Mouse (Mus musculus) 3T3-L1 (cell line): ENCODE results near the gene Dlx4.
A peak's percentile ranks its signal among the peaks of the same experiment; 100 is the strongest.

Experiments used
- DNase-seq: peaks from one replicate; pipeline ENCODE4 v3.0.0-alpha.2; 2015; ENCODE audit warnings: low read depth, low spot score

Dlx4 gene

GRCm38 (mm10) chr11:95145851-95146403 is at the start of gene Dlx4:
Dlx4 (minus strand) TSS chr11:95146263.
- peak; percentile 58 for DNase-seq

- no peak for DNase-seq
Observed at GRCm38 (mm10) chr11:95189863-95190262, 43.8 kb upstream of the Dlx4 start.

- peak; percentile 39 for DNase-seq
Observed at GRCm38 (mm10) chr11:95186826-95187225, 40.8 kb upstream of the Dlx4 start.

- no peak for DNase-seq
Observed at GRCm38 (mm10) chr11:95185700-95186099, 39.6 kb upstream of the Dlx4 start.

- peak; percentile 3 for DNase-seq
Observed at GRCm38 (mm10) chr11:95184561-95184960, 38.5 kb upstream of the Dlx4 start.

- DNase-seq = no peak
Observed at GRCm38 (mm10) chr11:95179311-95179710, 33.2 kb upstream of the Dlx4 start.

- peak; percentile 29 for DNase-seq
Observed at GRCm38 (mm10) chr11:95165857-95166256, 19.8 kb upstream of the Dlx4 start.

- DNase-seq = no peak
Observed at GRCm38 (mm10) chr11:95161708-95162107, 15.6 kb upstream of the Dlx4 start.

- DNase-seq = no peak
Observed at GRCm38 (mm10) chr11:95160693-95161092, 14.6 kb upstream of the Dlx4 start.

- DNase-seq = peak; percentile 35
Observed at GRCm38 (mm10) chr11:95159763-95160371, 13.8 kb upstream of the Dlx4 start.

GRCm38 (mm10) chr11:95157872-95158271 is 11.8 kb upstream of the Dlx4 start:
- peak; percentile 79 for DNase-seq

GRCm38 (mm10) chr11:95157356-95157755 is 11.3 kb upstream of the Dlx4 start:
- peak; percentile 31 for DNase-seq

GRCm38 (mm10) chr11:95155511-95155910 is 9.4 kb upstream of the Dlx4 start:
- DNase-seq = no peak

GRCm38 (mm10) chr11:95153681-95154080 is 7.6 kb upstream of the Dlx4 start:
- peak; percentile 69 for DNase-seq

- peak; percentile 59 for DNase-seq
Observed at GRCm38 (mm10) chr11:95153116-95153515, 7.1 kb upstream of the Dlx4 start.

- DNase-seq = no peak
Observed at GRCm38 (mm10) chr11:95150269-95151049, 4.4 kb upstream of the Dlx4 start.

- DNase-seq = no peak
Observed at GRCm38 (mm10) chr11:95149462-95150268, 3.6 kb upstream of the Dlx4 start.

GRCm38 (mm10) chr11:95148754-95149153 is 2.7 kb upstream of the Dlx4 start:
- no peak for DNase-seq

GRCm38 (mm10) chr11:95144946-95145483 is 1.0 kb downstream of the Dlx4 start:
- DNase-seq = no peak

- no peak for DNase-seq
Observed at GRCm38 (mm10) chr11:95144091-95144945, 1.7 kb downstream of the Dlx4 start.

GRCm38 (mm10) chr11:95143663-95144062 is 2.4 kb downstream of the Dlx4 start:
- no peak for DNase-seq
